Mouse (Mus musculus) G1E (cell line): ENCODE measurements around the gene Nat8f2. TPM values are rescaled to one million over a fixed set of nuclear protein-coding genes. Genes with fewer than 3 reads are reported as not detected.
"Not testable (repeated sequence)": the region's sequence is repeated elsewhere in the genome, so short reads cannot be mapped to it uniquely, and the experiment has no call there.

Experiments used
- ATAC-seq: 2 replicates; pipeline ENCODE4 v1.8.0; 2016; ENCODE audit warnings: mild to moderate bottlenecking; ENCODE audit not compliant: insufficient number of reproducible peaks, poor library complexity, low FRiP score, severe bottlenecking; ENCODE audit errors: extremely low read depth
- DNase-seq: peaks from one replicate; pipeline ENCODE4 v3.0.0; 2012; ENCODE audit warnings: low spot score
- H3K27me3 ChIP-seq: 2 replicates; pipeline ENCODE4 v1.6.1; 2012; ENCODE audit warnings: mild to moderate bottlenecking, low read length, inconsistent platforms; ENCODE audit not compliant: insufficient read depth
- H3K36me3 ChIP-seq: replicated peaks from 2 replicates; pipeline ENCODE3; 2012; ENCODE audit warnings: mild to moderate bottlenecking, inconsistent platforms
- H3K4me1 ChIP-seq: 2 replicates; pipeline ENCODE4 v1.6.1; 2012; ENCODE audit warnings: low read depth, low read length, inconsistent platforms, mixed read lengths; ENCODE audit not compliant: insufficient read depth
- H3K4me3 ChIP-seq: 2 replicates; pipeline ENCODE4 v1.5.1; 2012; ENCODE audit warnings: low read depth, mild to moderate bottlenecking, inconsistent platforms, low read length, moderate library complexity, mixed read lengths
- H3K9me3 ChIP-seq: replicated peaks from 2 replicates; pipeline ENCODE4 v1.6.1; 2012; ENCODE audit warnings: inconsistent platforms
- CTCF ChIP-seq: IDR thresholded peaks from 2 replicates; pipeline ENCODE4 v1.5.1; 2012; ENCODE audit warnings: low read depth, low read length, inconsistent platforms, mixed read lengths
- GATA1 ChIP-seq: IDR thresholded peaks from 2 replicates; pipeline ENCODE4 v1.6.1; 2012; ENCODE audit warnings: borderline replicate concordance, low read length, inconsistent platforms, mixed read lengths
- GATA2 ChIP-seq: IDR thresholded peaks from 2 replicates; pipeline ENCODE4 v1.6.1; 2012; ENCODE audit warnings: low read depth, low read length, inconsistent platforms, borderline replicate concordance
- POLR2AphosphoS5 ChIP-seq: IDR thresholded peaks from 2 replicates; pipeline ENCODE4 v1.6.1; 2012; ENCODE audit warnings: low read depth, low read length, inconsistent platforms; ENCODE audit not compliant: insufficient replicate concordance
- TAL1 ChIP-seq: conservative IDR thresholded peaks from 2 replicates; pipeline ENCODE4 v1.6.1; 2012; ENCODE audit warnings: low read depth, low read length, inconsistent platforms, mixed read lengths
- polyA plus RNA-seq: library from polyadenylated mRNA; stranded (reverse); fragments of >175 nt; gene quantifications from 2 replicates; pipeline ENCODE4 v1.2.3, GENCODE M21; 2012
- total RNA-seq, 2 experiments: library from RNA; stranded (forward) in 1 of 2; stranded (reverse) in 1 of 2; fragments of 200-1000 nt in 1 of 2; fragments of >200 nt in 1 of 2; fragmentation: Nextera tagmentation in 1 of 2; gene quantifications; 2 replicates each; pipeline ENCODE4 v1.2.3; 2014 to 2017

The Nat8f2 gene
- total and polyA plus RNA-seq, 3 experiments, result 0.11 TPM; not detected in 2

- DNase-seq, result no peak
- H3K27me3 ChIP-seq, result peaks cover 16% of the 10 kb centered on the region
- H3K36me3 ChIP-seq, result no peaks in the 10 kb centered on the region
- no peak for TF ChIP-seq TAL1
- no peak for ATAC-seq
- no peak overlapping the region for H3K4me3 ChIP-seq
- no peaks in the 10 kb centered on the region for H3K9me3 ChIP-seq
- no peaks in the 10 kb centered on the region for H3K4me1 ChIP-seq
Observed at GRCm38 (mm10) chr6:85848140-85848539, 20.8 kb downstream of the Nat8f2 start.

GRCm38 (mm10) chr6:85846921-85847320, 22.0 kb downstream of the Nat8f2 start:
- no peak for ATAC-seq
- Histone ChIP-seq H3K27me3 (peaks cover 16% of the 10 kb centered on the region), H3K4me1 (no peaks in the 10 kb centered on the region), H3K36me3 (no peaks in the 10 kb centered on the region), H3K9me3 (no peaks in the 10 kb centered on the region), H3K4me3 (no peak overlapping the region)
- DNase-seq, result no peak
- TF ChIP-seq POLR2AphosphoS5, result no peak
- TF ChIP-seq GATA2, result no peak
- no peak for TF ChIP-seq CTCF
- TF ChIP-seq GATA1, result no peak
- no peak for TF ChIP-seq TAL1

GRCm38 (mm10) chr6:85843677-85844458, 25.1 kb downstream of the Nat8f2 start:
- ATAC-seq, H3K4me3 ChIP-seq, H3K4me1 ChIP-seq, H3K9me3 ChIP-seq, DNase-seq, H3K36me3 ChIP-seq, H3K27me3 ChIP-seq: not testable (repeated sequence)

- Histone ChIP-seq H3K9me3 (no peaks in the 10 kb centered on the region), H3K4me3 (no peak overlapping the region), H3K4me1 (no peaks in the 10 kb centered on the region), H3K27me3 (no peaks in the 10 kb centered on the region), H3K36me3 (no peaks in the 10 kb centered on the region)
- TF ChIP-seq GATA1 (no peak), CTCF (no peak), GATA2 (no peak), POLR2AphosphoS5 (no peak), TAL1 (no peak)
- DNase-seq (no peak), ATAC-seq (no peak)
Observed at GRCm38 (mm10) chr6:85839982-85840381, 29.0 kb downstream of the Nat8f2 start.

- no peaks in the 10 kb centered on the region for H3K4me1 ChIP-seq
- no peaks in the 10 kb centered on the region for H3K9me3 ChIP-seq
- TF ChIP-seq POLR2AphosphoS5, result no peak
- no peak for TF ChIP-seq GATA2
- TF ChIP-seq TAL1, result no peak
- TF ChIP-seq CTCF, result no peak
- no peak for TF ChIP-seq GATA1
- no peak for DNase-seq
- ATAC-seq, result no peak
- no peak overlapping the region for H3K4me3 ChIP-seq
- no peaks in the 10 kb centered on the region for H3K27me3 ChIP-seq
- H3K36me3 ChIP-seq, result no peaks in the 10 kb centered on the region
Observed at GRCm38 (mm10) chr6:85838674-85839073, 30.3 kb downstream of the Nat8f2 start.

GRCm38 (mm10) chr6:85837307-85837706, 31.7 kb downstream of the Nat8f2 start:
- H3K27me3 ChIP-seq, H3K4me3 ChIP-seq, H3K9me3 ChIP-seq, H3K4me1 ChIP-seq, DNase-seq, ATAC-seq, H3K36me3 ChIP-seq: not testable (repeated sequence)

- not testable (repeated sequence) for ATAC-seq, H3K4me3 ChIP-seq, H3K9me3 ChIP-seq, H3K36me3 ChIP-seq, H3K4me1 ChIP-seq, DNase-seq, H3K27me3 ChIP-seq
Observed at GRCm38 (mm10) chr6:85836827-85837226, 32.1 kb downstream of the Nat8f2 start.

GRCm38 (mm10) chr6:85836098-85836497, 32.9 kb downstream of the Nat8f2 start:
- H3K27me3 ChIP-seq, ATAC-seq, DNase-seq, H3K4me1 ChIP-seq, H3K36me3 ChIP-seq, H3K9me3 ChIP-seq, H3K4me3 ChIP-seq: not testable (repeated sequence)

- not testable (repeated sequence) for H3K4me3 ChIP-seq, DNase-seq, H3K36me3 ChIP-seq, H3K4me1 ChIP-seq, H3K27me3 ChIP-seq, ATAC-seq, H3K9me3 ChIP-seq
Observed at GRCm38 (mm10) chr6:85835104-85835503, 33.9 kb downstream of the Nat8f2 start.

GRCm38 (mm10) chr6:85834504-85835100, 34.4 kb downstream of the Nat8f2 start:
- H3K9me3 ChIP-seq, ATAC-seq, H3K27me3 ChIP-seq, H3K4me1 ChIP-seq, H3K36me3 ChIP-seq, H3K4me3 ChIP-seq, DNase-seq: not testable (repeated sequence)
